Comparison of ENCODE assay signal across 8 mouse cellular contexts in the genomic region with DNA sequence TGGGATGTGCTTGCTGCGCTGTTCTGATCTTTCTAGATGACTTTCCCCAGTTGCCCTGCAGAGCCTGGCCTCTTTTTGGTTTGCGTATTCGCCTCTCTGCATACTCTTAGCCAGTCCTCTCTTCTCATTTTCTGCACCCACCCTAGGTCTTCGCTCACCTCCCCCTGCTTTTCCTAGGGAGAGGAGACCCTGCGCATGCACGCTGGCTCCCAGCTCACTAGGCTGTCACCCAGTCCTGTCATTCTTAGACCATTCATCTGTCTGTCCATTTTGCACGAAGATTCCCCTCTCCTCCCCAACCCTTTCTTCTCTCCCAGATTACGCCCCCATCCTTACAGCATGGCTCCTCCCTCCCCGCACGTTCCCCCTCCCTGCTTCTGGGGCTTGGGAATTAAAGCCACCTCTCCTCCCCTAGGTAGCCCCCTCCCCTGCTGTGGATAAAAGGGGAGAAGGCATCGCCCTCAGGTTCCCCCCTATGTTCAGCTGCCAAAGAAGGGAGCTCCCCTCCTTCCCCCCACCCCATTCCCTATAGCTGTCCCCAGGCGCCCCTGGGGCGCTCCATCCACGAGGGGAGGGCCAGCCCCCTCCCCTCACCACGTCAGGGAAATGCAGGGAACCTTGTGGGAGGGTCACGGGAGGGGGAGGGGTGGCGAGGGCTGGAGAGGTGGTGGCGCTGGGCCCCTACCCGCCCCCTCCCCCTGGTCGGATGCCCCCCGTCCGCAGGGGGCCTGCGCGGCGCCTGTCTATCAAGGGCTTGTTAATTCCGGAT. TPM values are rescaled to one million over a fixed set of nuclear protein-coding genes. Genes with fewer than 3 reads are reported as not detected.
DNase-seq lines count a peak whose midpoint lies in the region; ATAC-seq and TF ChIP-seq lines count a peak whose summit lies in the region.

No protein-coding gene starts in this region.

- no peaks in the 10 kb centered on the region for H3K9me3 ChIP-seq in forebrain, embryonic 10.5 days
- no peaks in the 10 kb centered on the region for H3K9me3 ChIP-seq in limb, embryonic 14.5 days (ENCODE audit: control insufficient read depth, low read length)
- H3K9me3 ChIP-seq in stomach, embryonic 16.5 days (replicated peaks; ENCODE audit: control insufficient read depth, low read length): no peaks in the 10 kb centered on the region

- WGBS in forebrain, embryonic 10.5 days: 1% methylated on average over 22 of the region's 26 CpGs
- WGBS in limb, embryonic 14.5 days: 3% methylated on average over 22 of the region's 26 CpGs
- 7% methylated on average over 21 of the region's 26 CpGs for WGBS in stomach, embryonic 16.5 days

- peaks cover 66% of the 10 kb centered on the region for H3K4me1 ChIP-seq in forebrain, embryonic 10.5 days
- peaks cover 4% of the 10 kb centered on the region; the same call in 1 of the 2 replicates for H3K4me1 ChIP-seq in limb, embryonic 14.5 days (ENCODE audit: control insufficient read depth, insufficient read depth, low read length)
- H3K4me1 ChIP-seq in stomach, embryonic 16.5 days (ENCODE audit: control insufficient read depth, insufficient read depth, low read length): peaks cover 17% of the 10 kb centered on the region

- peaks cover 91% of the 10 kb centered on the region for H3K27me3 ChIP-seq in forebrain, embryonic 10.5 days (ENCODE audit: poor library complexity, severe bottlenecking)
- H3K27me3 ChIP-seq in limb, embryonic 14.5 days (ENCODE audit: control insufficient read depth, insufficient read depth, low read length): peaks cover 77% of the 10 kb centered on the region
- H3K27me3 ChIP-seq in stomach, embryonic 16.5 days (ENCODE audit: control insufficient read depth, insufficient read depth, low read length): peaks cover 51% of the 10 kb centered on the region

- H3K4me2 ChIP-seq in limb, embryonic 14.5 days (replicated peaks; ENCODE audit: low read depth, low read length, severe bottlenecking): peak overlapping the region; percentile 89
- peak overlapping the region; percentile 87 for H3K4me2 ChIP-seq in stomach, embryonic 16.5 days (ENCODE audit: low read depth, low read length)

- ATAC-seq in limb, embryonic 14.5 days (ENCODE audit: low FRiP score, low read depth): no peak
- ATAC-seq in stomach, embryonic 16.5 days (ENCODE audit: insufficient read depth, low FRiP score): peak; percentile 19; the same call in 1 of the 2 replicates
- no peak for ATAC-seq in megakaryocyte-erythroid progenitor cell, adult 5-6 weeks (replicated peaks; ENCODE audit: low FRiP score, low TSS enrichment, poor library complexity, severe bottlenecking)

- TF ChIP-seq CTCF in layer of hippocampus, adult 2 months (conservative IDR thresholded peaks at IDR 0.05): no peak
- TF ChIP-seq CTCF in brain, embryonic 14.5 days (IDR thresholded peaks at IDR 0.05; ENCODE audit: borderline replicate concordance, extremely low read depth, insufficient read depth, insufficient read length): no peak

- H3K4me3 ChIP-seq in layer of hippocampus, adult 2 months: peak overlapping the region; percentile 66; the same call in 1 of the 2 replicates
- peak overlapping the region; percentile 64 for H3K4me3 ChIP-seq in forebrain, embryonic 10.5 days
- H3K4me3 ChIP-seq in limb, embryonic 14.5 days (replicated peaks; ENCODE audit: low read length): peak overlapping the region; percentile 44
- peak overlapping the region; percentile 50 for H3K4me3 ChIP-seq in stomach, embryonic 16.5 days (replicated peaks; ENCODE audit: low read length)

- peak overlapping the region; percentile 28 for H3K9ac ChIP-seq in limb, embryonic 14.5 days (ENCODE audit: low read depth, low read length, severe bottlenecking)
- H3K9ac ChIP-seq in stomach, embryonic 16.5 days (ENCODE audit: low read length): peak overlapping the region; percentile 66

- peak in 1 of 2 experiments; percentile 18 for DNase-seq in layer of hippocampus, adult 2 months (ENCODE audit: low spot score in 2 of 2)
- DNase-seq in layer of hippocampus, adult 9-10 months (ENCODE audit: low spot score): no peak
- DNase-seq in brain, embryonic 14.5 days (ENCODE audit: low read depth): peak; percentile 83
- peak; percentile 66 for DNase-seq in forebrain, embryonic 10.5 days (ENCODE audit: extremely low spot score, low spot score)
- DNase-seq in limb, embryonic 14.5 days (ENCODE audit: low spot score): no peak
- DNase-seq in urinary bladder, adult 18-20 months (ENCODE audit: low spot score in 2 of 2): no peak

- TF ChIP-seq POLR2A in brain, embryonic 14.5 days (IDR thresholded peaks at IDR 0.05; ENCODE audit: borderline replicate concordance, extremely low read depth, insufficient read depth, insufficient read length, poor library complexity, severe bottlenecking): no peak
- no peak for TF ChIP-seq POLR2A in limb, embryonic 14.5 days (IDR thresholded peaks at IDR 0.05; ENCODE audit: borderline replicate concordance, extremely low read depth, insufficient read depth, insufficient read length)

- peak overlapping the region; percentile 98 for H3K27ac ChIP-seq in layer of hippocampus, adult 2 months
- H3K27ac ChIP-seq in forebrain, embryonic 10.5 days: peak overlapping the region; percentile 88
- H3K27ac ChIP-seq in limb, embryonic 14.5 days (replicated peaks; ENCODE audit: low read depth, low read length): no peak overlapping the region
- H3K27ac ChIP-seq in stomach, embryonic 16.5 days (ENCODE audit: low read length): no peak overlapping the region

- no peaks in the 10 kb centered on the region for H3K36me3 ChIP-seq in forebrain, embryonic 10.5 days (replicated peaks)
- no peaks in the 10 kb centered on the region for H3K36me3 ChIP-seq in limb, embryonic 14.5 days (ENCODE audit: control insufficient read depth, insufficient read depth, low read length)
- H3K36me3 ChIP-seq in stomach, embryonic 16.5 days (ENCODE audit: control insufficient read depth, insufficient read depth, low read length): no peaks in the 10 kb centered on the region

RNA-seq across cellular contexts. Expression of a gene that starts 24.8 kb away (rescaled TPM):
- total RNA-seq in layer of hippocampus, adult 2 months (2021): 10 to 100 TPM; 89.4 to 95.9 TPM
- 35.5 and 41.6 TPM in 2 replicates for polyA plus RNA-seq in brain, embryonic 14.5 days (2012; rRNA removed)
- 3.2 and 4.1 TPM in 2 replicates for polyA plus RNA-seq in forebrain, embryonic 10.5 days (2016; fragmentation: Nextera tagmentation; extraction: Ambion mirVana)
- polyA plus RNA-seq in limb, embryonic 14.5 days (2012; rRNA removed): 3.3 and 3.8 TPM in 2 replicates
- polyA plus RNA-seq in limb, embryonic 14.5 days (2014; fragmentation: Nextera tagmentation; extraction: Ambion mirVana): 2.2 and 4.6 TPM in 2 replicates
- 1.3 and 1.5 TPM in 2 replicates for polyA plus RNA-seq in stomach, embryonic 16.5 days (2015; fragmentation: Nextera tagmentation; extraction: Ambion mirVana)
- not detected in 2 replicates for total RNA-seq in megakaryocyte-erythroid progenitor cell, adult 5-6 weeks (2014; fragmentation: Nextera tagmentation)
- 0.61 TPM in 1 of 2 replicates, not detected in the other for total RNA-seq in megakaryocyte-erythroid progenitor cell, adult 5-6 weeks (2017)

RNA-seq across cellular contexts. Expression of a gene that starts 26.6 kb away (rescaled TPM):
- 1 to 10 TPM; 3.0 to 3.3 TPM for total RNA-seq in layer of hippocampus, adult 2 months (2021)
- polyA plus RNA-seq in brain, embryonic 14.5 days (2012; rRNA removed): 3.0 and 4.1 TPM in 2 replicates
- 1.6 and 2.1 TPM in 2 replicates for polyA plus RNA-seq in forebrain, embryonic 10.5 days (2016; fragmentation: Nextera tagmentation; extraction: Ambion mirVana)
- polyA plus RNA-seq in limb, embryonic 14.5 days (2012; rRNA removed): 2.1 and 2.7 TPM in 2 replicates
- polyA plus RNA-seq in limb, embryonic 14.5 days (2014; fragmentation: Nextera tagmentation; extraction: Ambion mirVana): 0.67 and 0.73 TPM in 2 replicates
- 0.84 and 1.2 TPM in 2 replicates for polyA plus RNA-seq in stomach, embryonic 16.5 days (2015; fragmentation: Nextera tagmentation; extraction: Ambion mirVana)
- not detected in 2 replicates for total RNA-seq in megakaryocyte-erythroid progenitor cell, adult 5-6 weeks (2014; fragmentation: Nextera tagmentation)
- 0.65 TPM in 1 of 2 replicates, not detected in the other for total RNA-seq in megakaryocyte-erythroid progenitor cell, adult 5-6 weeks (2017)

RNA-seq across cellular contexts. Expression of a gene that starts 49.0 kb away (rescaled TPM):
- 100 to 1,000 TPM; 647 to 698 TPM for total RNA-seq in layer of hippocampus, adult 2 months (2021)
- 17.2 and 63.1 TPM in 2 replicates for polyA plus RNA-seq in brain, embryonic 14.5 days (2012; rRNA removed)
- polyA plus RNA-seq in forebrain, embryonic 10.5 days (2016; fragmentation: Nextera tagmentation; extraction: Ambion mirVana): 1.4 TPM in 2 replicates
- 13.6 and 18.2 TPM in 2 replicates for polyA plus RNA-seq in limb, embryonic 14.5 days (2012; rRNA removed)
- 4.0 and 4.3 TPM in 2 replicates for polyA plus RNA-seq in limb, embryonic 14.5 days (2014; fragmentation: Nextera tagmentation; extraction: Ambion mirVana)
- polyA plus RNA-seq in stomach, embryonic 16.5 days (2015; fragmentation: Nextera tagmentation; extraction: Ambion mirVana): 1.7 TPM in 2 replicates
- 0.22 and 1.3 TPM in 2 replicates for total RNA-seq in megakaryocyte-erythroid progenitor cell, adult 5-6 weeks (2014; fragmentation: Nextera tagmentation)
- 0.27 TPM in 1 of 2 replicates, not detected in the other for total RNA-seq in megakaryocyte-erythroid progenitor cell, adult 5-6 weeks (2017)

RNA-seq across cellular contexts. Expression of a gene that starts 52.4 kb away (rescaled TPM):
- 1 to 10 TPM; 3.0 to 3.5 TPM for total RNA-seq in layer of hippocampus, adult 2 months (2021)
- 3.2 and 3.6 TPM in 2 replicates for polyA plus RNA-seq in brain, embryonic 14.5 days (2012; rRNA removed)
- 2.5 and 2.9 TPM in 2 replicates for polyA plus RNA-seq in forebrain, embryonic 10.5 days (2016; fragmentation: Nextera tagmentation; extraction: Ambion mirVana)
- polyA plus RNA-seq in limb, embryonic 14.5 days (2012; rRNA removed): 21.2 and 22.8 TPM in 2 replicates
- 12.4 and 15.5 TPM in 2 replicates for polyA plus RNA-seq in limb, embryonic 14.5 days (2014; fragmentation: Nextera tagmentation; extraction: Ambion mirVana)
- polyA plus RNA-seq in stomach, embryonic 16.5 days (2015; fragmentation: Nextera tagmentation; extraction: Ambion mirVana): 6.1 and 7.4 TPM in 2 replicates
- 0.74 and 0.77 TPM in 2 replicates for total RNA-seq in megakaryocyte-erythroid progenitor cell, adult 5-6 weeks (2014; fragmentation: Nextera tagmentation)
- 1.7 and 4.3 TPM in 2 replicates for total RNA-seq in megakaryocyte-erythroid progenitor cell, adult 5-6 weeks (2017)

Comparison
In these comparisons a context has a peak if more than half of its experiments do, and no peak if none do; other contexts are left out.
1. DNase-seq: peak in brain, embryonic 14.5 days (single experiment) and forebrain, embryonic 10.5 days (single experiment); none in layer of hippocampus, adult 9-10 months (single experiment), limb, embryonic 14.5 days (single experiment) and urinary bladder, adult 18-20 months (0 of 2).
2. H3K27ac ChIP-seq: peak in layer of hippocampus, adult 2 months (single experiment) and forebrain, embryonic 10.5 days (single experiment); none in limb, embryonic 14.5 days (single experiment) and stomach, embryonic 16.5 days (single experiment).
3. Peak in every context shown above with its lines, with median percentiles within 50 percentile points of each other: H3K4me3 ChIP-seq.